Mouse (Mus musculus): Measurements from ENCODE around the gene Crtc3. TPM values are rescaled to one million over a fixed set of nuclear protein-coding genes. Genes with fewer than 3 reads are reported as not detected.

Gene Crtc3
- polyA plus RNA-seq (2012; fragmentation: generic; extraction: Trizol) = 10 to 100 TPM in 1 of 2 experiments, 1 to 10 TPM in 1; 2.7 to 11.0 TPM

GRCm38 (mm10) chr7:80688556-80689220 lies at the start of gene Crtc3:
Crtc3 (minus strand) TSS chr7:80688877.

Other genes with a start within 250 kb of the Crtc3 start
- gene Blm, start 153.8 kb downstream of the Crtc3 start, polyA plus RNA-seq (2012; fragmentation: generic; extraction: Trizol) = 1 to 10 TPM in 1 of 2 experiments, under 1 TPM in 1; 0.37 to 1.4 TPM
- 10 to 100 TPM; 10.0 to 39.6 TPM for gene Iqgap1, start 137.1 kb upstream of the Crtc3 start, polyA plus RNA-seq (2012; fragmentation: generic; extraction: Trizol)
- gene Zscan2, start 172.0 kb upstream of the Crtc3 start, polyA plus RNA-seq (2012; fragmentation: generic; extraction: Trizol) = 10 to 100 TPM in 1 of 2 experiments, 1 to 10 TPM in 1; 1.8 to 15.9 TPM
- gene Wdr73, start 212.4 kb upstream of the Crtc3 start, polyA plus RNA-seq (2012; fragmentation: generic; extraction: Trizol) = 10 to 100 TPM in 1 of 2 experiments, 1 to 10 TPM in 1; 9.9 to 15.7 TPM
- gene Nmb, start 216.2 kb upstream of the Crtc3 start, polyA plus RNA-seq (2012; fragmentation: generic; extraction: Trizol) = 1 to 10 TPM in 1 of 2 experiments, under 1 TPM in 1; 0.33 to 2.1 TPM